Mouse (Mus musculus): ENCODE measurements around the gene Syn3.
A peak's percentile ranks its signal among the peaks of the same experiment; 100 is the strongest.

The Syn3 gene

DNA sequence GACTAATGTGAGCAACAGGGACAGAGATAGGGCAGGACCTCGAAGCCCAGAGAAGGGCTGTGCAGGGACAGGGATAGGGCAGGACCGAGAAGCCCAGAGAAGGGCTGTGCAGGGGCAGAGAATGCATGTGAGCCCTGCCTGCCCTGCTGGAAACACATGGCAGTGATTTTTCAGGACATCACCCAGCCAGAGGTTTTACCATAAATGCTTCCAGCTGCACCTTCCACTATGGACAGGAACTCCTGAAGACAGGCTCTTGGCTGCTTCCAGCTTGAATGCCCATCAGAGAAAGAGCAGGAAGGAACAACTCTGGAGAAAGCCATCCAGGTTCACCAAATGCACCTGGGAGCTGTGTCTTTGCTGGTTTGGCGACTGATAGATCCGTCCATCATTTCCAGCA, 131.3 kb downstream of the Syn3 start:
- no peak for DNase-seq

DNA sequence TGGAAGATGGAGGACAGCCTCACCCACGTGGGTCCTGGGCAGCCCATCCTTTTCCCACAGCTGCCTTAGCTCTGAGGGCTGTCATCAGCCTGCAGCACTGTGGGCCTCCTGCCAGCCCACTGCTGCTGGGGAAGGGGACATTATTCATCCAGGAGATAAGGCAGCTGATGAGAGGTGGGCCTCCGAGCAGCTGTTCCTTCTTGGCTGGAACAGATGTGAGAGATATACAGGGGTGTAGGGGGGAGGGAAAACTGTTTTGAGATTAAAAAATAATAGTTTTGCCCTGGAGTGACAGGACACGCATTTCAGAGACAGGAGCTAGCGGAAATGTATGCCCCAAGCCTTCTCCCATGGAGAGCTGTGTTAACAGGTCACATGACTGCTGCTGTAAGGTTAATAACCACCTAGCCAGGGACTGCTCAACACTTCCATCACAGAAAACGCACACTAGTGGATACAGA, 133.0 kb downstream of the Syn3 start:
- peak; percentile 64 to 88 for DNase-seq

- DNase-seq: no peak
These were observed 134.9 kb downstream of the Syn3 start for GRCm38 (mm10) chr10:86363669-86364309.

DNA sequence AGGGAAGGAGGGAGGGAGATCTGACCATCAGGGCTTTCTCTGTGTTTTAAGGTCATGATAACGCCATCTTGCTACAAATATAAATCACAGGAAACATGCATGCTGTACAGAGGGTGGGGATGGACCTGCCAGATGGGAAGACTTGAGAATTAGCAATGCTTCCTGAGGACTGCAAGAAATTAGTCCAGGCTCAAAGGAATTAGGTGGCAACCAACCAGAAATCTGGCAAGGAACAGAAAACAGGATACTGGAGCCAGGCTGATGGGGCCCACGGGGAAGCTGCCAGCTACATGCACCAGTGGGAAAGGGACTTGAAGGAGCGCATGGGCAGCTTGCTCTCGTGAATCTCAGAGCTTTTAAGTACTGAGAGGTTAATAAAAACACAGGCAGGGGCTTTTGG, 139.0 kb downstream of the Syn3 start:
- peak in 1 of 2 experiments; percentile 63 for DNase-seq

DNA sequence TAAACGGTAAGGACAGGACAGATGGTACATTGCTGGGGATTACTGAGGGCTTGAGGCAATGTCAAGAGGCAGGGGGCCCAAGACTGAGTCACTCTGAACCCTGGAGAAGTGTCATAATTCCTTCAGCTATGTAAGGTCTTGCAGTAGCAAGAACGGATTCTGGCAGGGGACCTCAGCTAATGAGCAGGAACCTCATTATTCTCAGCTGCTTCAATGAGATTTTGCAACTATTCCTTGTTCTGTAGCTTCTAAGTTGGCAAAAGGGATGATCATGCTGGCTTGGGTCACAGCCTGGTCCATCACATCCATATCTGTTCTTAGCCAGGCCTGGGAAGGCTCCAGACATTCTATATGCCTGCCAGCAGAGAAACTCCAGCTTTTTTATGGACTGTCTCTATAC, 139.5 kb downstream of the Syn3 start:
- DNase-seq: peak; percentile 43 to 71

DNA sequence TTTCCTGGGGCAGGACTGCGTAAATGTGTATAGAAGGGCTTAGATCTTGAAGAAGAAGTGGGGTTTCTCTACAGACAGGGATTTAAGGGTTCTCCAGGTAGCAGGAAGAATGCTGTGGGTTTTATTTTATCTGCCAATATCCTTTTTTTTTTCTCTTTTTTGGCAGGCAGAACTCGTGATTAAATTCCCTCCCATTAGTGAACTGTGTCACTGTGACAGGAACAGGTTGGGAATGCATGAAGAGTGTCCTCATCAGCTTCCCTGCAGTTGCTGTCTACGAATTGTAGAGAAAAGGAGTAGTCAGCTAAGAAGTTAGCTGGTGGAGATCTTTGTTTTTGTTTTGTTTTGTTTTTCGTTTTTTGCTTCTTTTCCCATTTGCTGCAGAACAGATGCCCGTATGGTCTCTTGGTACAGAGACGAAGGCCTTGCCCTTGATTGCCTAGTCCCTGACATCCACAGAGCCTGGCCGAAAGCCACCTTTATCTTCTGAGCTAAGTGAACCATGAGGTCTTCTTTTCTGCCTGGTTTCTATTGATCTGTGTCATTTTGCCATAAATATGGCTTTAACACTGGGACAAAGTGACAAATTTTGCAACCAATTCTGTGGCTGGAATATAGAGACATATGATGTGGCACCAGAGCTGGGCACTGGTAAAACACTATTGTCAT, 140.3 kb downstream of the Syn3 start:
- DNase-seq: no peak

- peak in 1 of 2 experiments; percentile 40 for DNase-seq
These were observed 141.7 kb downstream of the Syn3 start for GRCm38 (mm10) chr10:86356819-86357563.

- DNase-seq: no peak
These were observed 146.2 kb downstream of the Syn3 start for GRCm38 (mm10) chr10:86352521-86352920.

- DNase-seq: no peak
These were observed 147.4 kb downstream of the Syn3 start for GRCm38 (mm10) chr10:86351287-86351686.

- no peak for DNase-seq
These were observed 152.4 kb downstream of the Syn3 start for GRCm38 (mm10) chr10:86346235-86346840.

DNA sequence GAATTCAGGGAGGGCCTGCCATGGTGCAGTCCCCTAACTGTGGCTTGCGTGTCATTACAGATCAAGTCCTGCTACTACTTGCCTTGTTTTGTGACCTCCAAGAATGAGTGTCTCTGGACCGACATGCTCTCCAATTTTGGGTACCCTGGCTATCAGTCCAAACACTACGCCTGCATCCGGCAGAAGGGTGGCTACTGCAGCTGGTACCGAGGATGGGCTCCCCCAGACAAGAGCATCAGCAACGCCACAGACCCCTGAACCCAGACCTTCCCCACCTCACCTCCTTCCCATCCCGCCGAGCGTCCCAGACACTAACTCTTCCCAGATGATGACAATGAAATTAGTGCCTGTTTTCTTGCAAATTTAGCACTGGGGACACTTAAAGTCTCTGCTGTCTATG, 153.1 kb downstream of the Syn3 start:
- DNase-seq: no peak

DNA sequence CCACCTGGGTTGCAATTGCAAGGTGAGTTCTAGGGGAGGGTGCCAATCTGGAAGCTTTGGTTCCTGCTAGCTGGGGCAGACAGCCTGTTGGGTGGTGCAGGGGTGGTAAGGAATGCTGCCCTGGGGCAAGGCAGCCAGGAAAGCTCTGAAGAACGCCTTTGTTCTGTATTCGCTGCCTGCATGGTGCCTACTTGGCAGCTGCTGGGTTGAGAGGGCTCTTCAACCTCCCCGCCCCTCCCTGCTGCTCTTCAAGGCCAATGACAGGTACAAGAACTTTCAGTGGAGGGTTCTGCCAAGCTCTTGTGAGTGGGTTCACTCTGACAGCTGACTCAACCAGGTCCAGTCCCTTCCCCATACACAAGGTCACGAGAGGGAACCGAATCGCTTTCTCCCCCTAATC, 154.0 kb downstream of the Syn3 start:
- peak; percentile 37 to 77 for DNase-seq

- no peak for DNase-seq
These were observed 154.8 kb downstream of the Syn3 start for GRCm38 (mm10) chr10:86343931-86344330.

- no peak for DNase-seq
These were observed 155.3 kb downstream of the Syn3 start for GRCm38 (mm10) chr10:86343362-86343761.

GRCm38 (mm10) chr10:86342713-86343112, 156.0 kb downstream of the Syn3 start:
- no peak for DNase-seq

- no peak for DNase-seq
These were observed 156.5 kb downstream of the Syn3 start for GRCm38 (mm10) chr10:86342151-86342550.

GRCm38 (mm10) chr10:86341589-86341988, 157.1 kb downstream of the Syn3 start:
- peak; percentile 38 to 79 for DNase-seq

DNA sequence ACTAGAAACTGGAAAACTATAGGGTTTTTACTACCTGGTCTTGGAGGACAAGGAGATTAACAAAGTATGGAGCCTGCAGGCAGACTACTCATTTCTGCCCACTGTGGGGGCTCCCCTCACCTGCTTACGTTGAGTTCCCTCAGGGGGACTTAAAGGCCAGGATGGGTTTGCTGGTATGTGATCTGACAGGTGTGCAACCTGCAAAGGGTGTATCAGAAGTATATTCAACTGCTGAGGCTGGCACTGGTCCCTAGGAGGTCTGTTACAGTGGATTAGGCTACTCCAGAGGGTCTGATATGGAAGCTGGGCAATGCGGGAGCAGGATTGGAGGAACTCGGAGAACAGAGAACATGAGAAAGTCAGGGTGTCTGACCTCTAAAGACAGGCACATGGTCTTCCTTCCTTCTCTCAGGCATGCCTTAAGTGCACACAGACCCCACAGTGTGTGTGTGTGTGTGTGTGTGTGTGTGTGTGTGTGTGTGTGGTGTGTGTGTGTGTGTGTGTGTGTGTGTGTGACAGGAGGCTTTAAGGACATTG, 157.6 kb downstream of the Syn3 start:
- DNase-seq: no peak

DNA sequence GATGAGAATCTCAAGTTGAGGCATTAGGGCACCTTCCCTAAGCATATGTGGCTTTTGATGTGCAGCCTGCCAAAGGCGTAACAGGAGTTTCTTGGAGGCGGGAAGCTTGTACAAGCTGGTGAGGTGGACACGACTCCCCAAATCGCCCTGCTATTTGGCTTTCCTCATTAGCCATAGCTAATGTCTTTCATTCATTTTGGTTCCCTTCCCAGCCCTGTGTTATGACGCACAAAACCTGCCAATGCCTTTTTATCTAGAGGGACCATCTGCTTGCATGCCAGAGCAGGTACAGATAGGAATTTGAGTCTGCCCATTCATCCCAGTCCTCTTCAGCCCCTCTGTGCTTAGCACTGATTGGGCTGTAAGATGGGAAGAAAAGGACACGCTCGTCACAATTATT, 158.3 kb downstream of the Syn3 start:
- DNase-seq: no peak

GRCm38 (mm10) chr10:86339649-86340379, 158.9 kb downstream of the Syn3 start:
- DNase-seq: peak; percentile 84 to 90

DNA sequence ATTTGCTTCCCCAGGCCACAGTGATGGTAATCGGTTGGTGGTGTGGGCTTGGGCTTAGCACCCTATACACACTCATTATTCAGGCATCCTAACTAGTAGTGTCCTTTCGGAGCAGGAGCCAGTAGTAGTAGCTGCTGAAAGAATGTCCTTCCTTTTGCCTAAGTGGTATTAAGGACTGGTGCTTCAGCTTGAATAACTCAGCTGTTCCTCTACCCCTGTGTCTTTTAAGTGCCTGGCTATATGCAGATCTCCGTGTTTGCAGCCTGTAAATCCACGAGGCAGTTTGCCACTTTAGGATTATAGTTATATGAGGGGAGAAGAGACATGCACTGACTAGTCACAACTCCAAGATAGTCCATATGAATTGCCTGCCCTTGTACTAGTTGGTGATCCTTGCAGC, 159.6 kb downstream of the Syn3 start:
- no peak for DNase-seq

DNA sequence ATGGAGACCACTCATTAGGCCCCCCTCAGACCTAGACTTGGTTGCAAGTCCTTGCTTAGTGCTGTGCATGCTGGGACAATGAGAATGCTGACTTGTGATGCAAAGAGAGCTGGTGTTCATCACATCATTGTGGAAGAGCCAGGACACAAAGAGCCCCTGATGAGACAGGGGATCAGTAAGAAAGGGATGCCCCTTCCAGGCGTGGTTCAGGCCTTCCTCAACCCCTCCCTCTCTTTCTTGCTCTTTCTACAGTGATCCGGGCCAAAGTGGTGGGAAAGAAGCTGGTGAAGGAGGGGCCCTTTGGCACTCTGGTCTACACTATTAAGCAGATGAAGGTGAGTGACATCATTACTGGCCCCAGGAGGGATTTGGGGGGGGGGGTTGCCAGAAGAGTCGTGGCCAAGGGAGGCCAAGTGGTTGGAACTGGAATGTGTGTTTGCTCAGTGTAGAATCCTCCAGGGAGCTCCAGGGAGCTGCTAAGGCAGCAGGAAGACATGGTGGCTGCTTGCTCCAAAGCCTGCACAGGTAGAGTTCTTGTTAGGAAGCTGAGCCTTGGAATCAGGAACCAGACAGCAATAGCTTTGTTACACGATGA, 160.5 kb downstream of the Syn3 start:
- DNase-seq: no peak
